Mouse (Mus musculus) stomach, postnatal 0 days (tissue): ENCODE data around the gene Rfxank.

Experiments used
- CTCF ChIP-seq: IDR thresholded peaks from 2 replicates; pipeline ENCODE4 v1.5.1; 2016; ENCODE audit warnings: antibody characterized with exemption, low read depth, mild to moderate bottlenecking, moderate library complexity
- EP300 ChIP-seq: optimal IDR thresholded peaks from 2 replicates; pipeline ENCODE3; 2016; ENCODE audit warnings: antibody characterized with exemption

DNA sequence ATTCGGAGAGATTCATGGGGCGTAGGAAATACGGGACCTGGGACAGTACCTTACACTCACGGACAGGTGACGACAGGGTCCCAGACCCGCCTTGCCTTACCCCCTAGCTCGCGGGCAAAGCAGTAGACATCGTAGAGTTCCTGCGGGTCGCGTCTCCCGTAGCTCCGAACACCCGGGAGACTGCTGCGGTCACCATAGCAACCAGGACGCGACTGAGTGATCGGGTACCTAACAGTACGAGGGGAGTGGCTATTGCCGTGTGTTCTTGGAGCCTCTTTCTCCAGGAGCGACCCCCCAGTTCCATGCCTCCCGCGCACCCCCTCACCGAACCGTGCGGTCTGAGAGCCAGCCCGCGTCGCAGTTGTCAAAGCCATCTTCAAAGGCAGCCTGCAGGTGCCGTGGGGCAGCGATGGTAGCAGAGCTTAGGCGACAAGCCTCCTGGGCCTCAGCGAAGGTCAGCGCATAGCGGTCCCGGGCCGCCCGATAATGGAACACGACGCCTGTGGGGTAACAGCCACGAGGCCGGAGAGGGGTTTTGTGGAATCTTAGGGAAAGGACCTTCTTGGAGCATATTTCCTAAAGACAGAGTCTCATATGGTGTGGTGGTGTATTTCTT lies 26.4 kb downstream of the Rfxank start:
- no peak for TF ChIP-seq CTCF
- TF ChIP-seq EP300 = no peak
